Mouse (Mus musculus): ENCODE results near the gene Olfr1215.
"Not testable (repeated sequence)": the region's sequence is repeated elsewhere in the genome, so short reads cannot be mapped to it uniquely, and the experiment has no call there.

Gene Olfr1215

DNA sequence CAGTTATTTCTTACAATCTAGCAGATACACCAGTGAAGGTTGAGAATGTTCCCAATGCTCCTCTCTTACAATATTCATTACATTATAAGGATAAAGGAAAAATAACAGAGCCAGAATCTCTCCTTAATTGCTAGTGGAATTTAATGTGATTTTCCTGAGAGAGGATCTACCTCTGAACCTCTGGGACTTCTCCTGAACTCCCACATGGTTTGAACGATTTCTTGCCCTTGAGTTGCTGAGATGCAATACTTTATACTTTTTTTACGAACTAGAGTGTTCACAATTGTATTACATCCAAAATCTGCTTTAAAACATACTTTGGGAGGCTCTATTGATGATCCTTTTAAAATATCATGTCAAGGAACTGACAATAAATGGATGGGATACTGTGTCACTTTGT, at the start of gene Olfr1215:
Gene Olfr1215, minus strand, starts transcription at position 101 of the 400 bp plus-strand sequence.
- in situ Hi-C loops (cut with MboI, MseI) = no loop called here

DNA sequence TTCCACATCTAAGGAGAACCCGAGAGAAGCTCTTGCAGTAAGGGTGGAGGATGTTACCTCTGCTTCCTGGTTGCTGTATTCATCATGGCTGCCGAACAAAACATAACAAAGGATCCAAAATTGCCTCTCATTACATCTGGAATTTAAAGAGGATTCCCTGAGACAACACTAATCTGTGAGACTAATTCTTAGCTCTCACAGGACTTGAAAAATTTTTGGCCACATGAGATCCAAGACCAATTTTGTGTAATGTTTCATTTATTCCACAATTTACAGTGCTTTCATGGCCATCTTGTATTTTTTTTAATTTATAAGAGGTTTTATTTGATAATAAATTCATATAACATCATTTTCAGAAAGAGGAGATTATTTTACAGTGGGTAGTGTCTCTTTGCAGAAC, 25.2 kb upstream of the Olfr1215 start, which contains the start of gene Olfr1217:
Gene Olfr1217, minus strand, starts transcription at position 101 of the 400 bp plus-strand sequence.
- in situ Hi-C loops (cut with MboI, MseI) = no loop called here

DNA sequence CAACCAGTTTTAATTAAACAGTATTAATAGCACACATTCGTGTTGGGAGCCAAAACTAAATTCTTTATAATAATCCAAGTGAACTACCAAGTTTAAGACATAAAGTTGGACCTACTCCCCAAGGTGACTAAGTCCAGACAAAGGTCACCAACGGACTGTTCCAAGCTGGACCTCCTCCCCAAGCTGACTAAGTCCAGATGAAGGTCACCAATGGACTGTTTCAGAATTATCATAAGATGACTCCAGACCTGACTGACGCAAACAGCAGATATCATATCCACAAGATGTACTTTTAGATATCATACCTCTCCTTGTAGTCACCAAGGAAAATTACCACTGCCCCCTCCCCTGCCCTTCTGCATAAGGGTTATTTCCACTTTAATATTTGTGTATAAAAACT, 14.7 kb upstream of the Olfr1215 start:
- in situ Hi-C loops (cut with MboI, MseI) = not testable (repeated sequence)

DNA sequence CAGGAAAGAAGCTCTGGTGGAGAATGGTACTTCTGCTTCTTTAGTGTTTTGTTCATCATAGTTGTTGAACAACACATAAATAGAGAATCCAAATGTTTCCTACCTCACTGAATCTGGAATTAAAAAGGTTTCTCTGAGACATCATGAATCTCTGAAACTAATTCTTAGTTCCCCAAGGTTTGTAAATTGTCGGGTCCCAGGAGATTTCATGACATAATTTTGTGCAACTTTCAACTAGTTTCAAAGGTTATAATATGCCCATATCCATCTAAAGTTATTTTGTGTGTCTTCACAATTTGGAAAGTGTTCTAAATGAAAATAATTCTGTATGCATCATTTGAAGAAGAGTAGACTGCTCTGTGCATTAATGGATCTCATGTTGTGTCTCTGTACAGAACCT, 11.5 kb upstream of the Olfr1215 start, which contains the start of gene Olfr1216:
Gene Olfr1216, minus strand, starts transcription at position 101 of the 400 bp plus-strand sequence.
- in situ Hi-C loops (cut with MboI, MseI) = no loop called here

DNA sequence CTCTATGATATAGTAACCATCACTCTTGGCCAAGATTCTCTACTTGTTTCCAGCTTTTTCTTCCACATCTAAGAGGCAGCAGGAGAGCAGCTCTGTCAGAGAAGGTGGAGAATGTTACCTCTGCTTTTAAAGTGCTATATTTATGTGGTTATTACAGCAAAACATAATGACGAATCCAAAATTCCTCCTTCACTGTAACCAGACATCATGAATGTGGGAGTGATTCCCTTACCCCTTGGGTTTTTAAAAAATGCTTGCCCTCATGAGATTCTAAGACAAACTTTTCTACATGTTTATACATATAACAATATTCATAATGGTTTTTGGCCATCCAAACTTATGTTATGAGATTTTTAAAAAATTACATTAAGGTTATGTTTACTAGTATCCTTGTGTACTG, 14.2 kb downstream of the Olfr1215 start, which contains the start of gene Olfr1214:
Gene Olfr1214, minus strand, starts transcription at position 101 of the 400 bp plus-strand sequence.
- in situ Hi-C loops (cut with MboI, MseI) = no loop called here

DNA sequence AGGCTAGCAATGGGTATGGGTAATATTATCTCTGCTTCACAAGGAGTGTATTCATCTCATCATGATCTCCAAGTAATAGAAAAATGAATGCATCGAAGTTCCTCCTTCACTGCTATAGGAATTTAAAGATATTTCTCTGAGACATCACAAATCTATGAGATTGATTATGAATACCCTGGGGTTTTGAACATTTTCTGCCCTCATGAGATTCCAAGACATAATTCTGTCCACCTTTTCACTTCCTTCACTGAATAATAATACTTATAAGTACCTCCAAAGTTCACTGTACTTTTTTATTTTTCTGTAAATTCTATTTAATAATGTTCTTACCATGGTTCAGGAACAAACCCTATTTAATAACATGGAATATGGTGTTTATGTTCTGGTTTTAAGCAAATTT, 26.6 kb downstream of the Olfr1215 start, which contains the start of gene Gm13762:
Gene Gm13762, minus strand, starts transcription at position 101 of the 400 bp plus-strand sequence.
- in situ Hi-C loops (cut with MboI, MseI) = no loop called here

DNA sequence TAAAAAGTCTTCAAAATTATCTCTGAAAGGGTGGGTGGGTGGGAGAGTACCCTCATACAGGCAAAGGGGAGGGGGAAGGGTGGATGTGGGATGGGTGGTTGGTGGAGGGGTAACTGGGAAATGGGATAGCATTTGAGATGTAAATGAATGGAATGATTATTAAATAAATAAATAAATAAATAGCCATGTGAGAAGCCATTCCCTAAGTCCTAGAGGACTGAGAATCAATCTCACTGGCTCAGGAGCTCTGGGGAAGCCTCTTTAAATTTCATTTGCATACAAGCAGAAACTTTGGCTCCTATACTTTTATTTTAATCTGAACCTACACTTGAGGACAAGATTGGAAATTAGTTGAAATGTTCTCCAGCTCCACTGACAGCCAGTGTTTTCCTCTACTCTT, 53.1 kb downstream of the Olfr1215 start, which contains the start of gene Olfr1212:
Gene Olfr1212, plus strand, starts transcription at position 301 of the 400 bp plus-strand sequence.
- in situ Hi-C loops (cut with MboI, MseI) = loop anchor here (10.0 kb wide), 1 partner anchor 691 kb away; no protein-coding TSS in a partner anchor

Measured in T-helper 1 cell (primary cell).